Mouse (Mus musculus): ENCODE measurements around the gene Parn. TPM values are rescaled to one million over a fixed set of nuclear protein-coding genes. Genes with fewer than 3 reads are reported as not detected.

Gene Parn
- total and polyA plus RNA-seq, 3 experiments = 26.7 to 160 (median 38.2) TPM

DNA sequence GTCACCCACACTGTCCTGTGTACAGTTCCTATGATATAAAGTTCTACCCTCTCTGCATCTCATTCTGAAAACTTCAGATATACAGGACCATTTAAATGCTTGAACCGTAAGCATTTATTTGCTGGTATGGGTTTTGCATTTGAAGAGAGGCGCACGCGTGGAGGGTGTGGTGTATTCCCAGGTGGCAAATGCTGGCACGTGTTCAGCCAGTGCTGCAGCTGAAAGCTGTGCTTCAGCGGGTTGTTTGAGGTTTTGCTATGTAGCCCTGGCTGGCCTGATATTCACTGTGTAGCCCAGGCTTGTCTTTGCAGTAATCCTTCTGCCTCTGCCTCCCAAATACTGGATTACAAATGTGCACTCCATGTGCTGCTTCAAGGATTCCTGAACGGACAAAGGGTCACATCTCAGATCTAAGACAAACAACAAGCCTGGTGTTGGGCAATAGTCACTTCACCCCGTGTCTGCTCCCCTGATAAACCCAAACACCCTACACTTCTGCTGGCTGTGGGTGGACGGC is 111.0 kb downstream of the Parn start:
- Histone ChIP-seq H3K4me1 (ENCODE audit: control insufficient read depth in 1 of 2, insufficient read depth in 2 of 2, low read length in 2 of 2) (no peaks in the 10 kb centered on the region), H3K9me3 (replicated peaks; ENCODE audit: insufficient read depth, low read length) (no peaks in the 10 kb centered on the region), H3K79me2 (ENCODE audit: control insufficient read depth, insufficient read depth, low read length, poor library complexity) (no peaks in the 10 kb centered on the region; the same call in 1 of the 2 replicates), H3K4me3 (ENCODE audit: control insufficient read depth in 1 of 2, insufficient read depth in 1 of 2, low read depth in 2 of 2, low read length in 2 of 2) (no peak overlapping the region), H3K36me3 (ENCODE audit: control insufficient read depth in 1 of 2, insufficient read depth in 2 of 2, low read length in 2 of 2) (no peaks in the 10 kb centered on the region; a peak in 2 of 4 replicates), H3K27me3 (ENCODE audit: control insufficient read depth in 1 of 2, insufficient read depth in 2 of 2, low read length in 2 of 2) (no peaks in the 10 kb centered on the region), H3K9ac (ENCODE audit: control insufficient read depth, low read depth, low read length, poor library complexity, severe bottlenecking) (no peak overlapping the region), H3K27ac (ENCODE audit: control insufficient read depth, low read depth, low read length) (no peak overlapping the region)
- no peak for TF ChIP-seq GABPA (IDR thresholded peaks at IDR 0.05; ENCODE audit: low read depth, low read length)
- no peak for TF ChIP-seq TBP (IDR thresholded peaks at IDR 0.05; ENCODE audit: low read depth, low read length)
- no peak for TF ChIP-seq POLR2A (IDR thresholded peaks at IDR 0.05; ENCODE audit: control insufficient read depth in 1 of 2, insufficient read depth in 1 of 2, low read depth in 1 of 2, low read length in 2 of 2, poor library complexity in 1 of 2)
- TF ChIP-seq JUND (IDR thresholded peaks at IDR 0.05; ENCODE audit: low read depth, low read length) = no peak
- no peak for TF ChIP-seq GATA1 (IDR thresholded peaks at IDR 0.05; ENCODE audit: low read depth, low read length)
- TF ChIP-seq RCOR1 (IDR thresholded peaks at IDR 0.05; ENCODE audit: low read depth, low read length) = no peak
- TF ChIP-seq ETS1 (IDR thresholded peaks at IDR 0.05; ENCODE audit: low read depth, low read length) = no peak
- TF ChIP-seq TCF12 (IDR thresholded peaks at IDR 0.05; ENCODE audit: low read depth, low read length) = no peak
- TF ChIP-seq NRF1 (IDR thresholded peaks at IDR 0.05; ENCODE audit: insufficient read depth, low read depth, low read length, poor library complexity, severe bottlenecking) = no peak
- no peak for TF ChIP-seq USF2 (IDR thresholded peaks at IDR 0.05; ENCODE audit: borderline replicate concordance in 1 of 2, insufficient read depth in 1 of 2, low read depth in 1 of 2, low read length in 2 of 2)
- no peak for TF ChIP-seq HCFC1 (IDR thresholded peaks at IDR 0.05; ENCODE audit: low read depth, low read length)
- no peak for TF ChIP-seq E2F4 (IDR thresholded peaks at IDR 0.05; ENCODE audit: borderline replicate concordance, low read depth, low read length)
- no peak for DNase-seq (ENCODE audit: low read depth, low spot score)

DNA sequence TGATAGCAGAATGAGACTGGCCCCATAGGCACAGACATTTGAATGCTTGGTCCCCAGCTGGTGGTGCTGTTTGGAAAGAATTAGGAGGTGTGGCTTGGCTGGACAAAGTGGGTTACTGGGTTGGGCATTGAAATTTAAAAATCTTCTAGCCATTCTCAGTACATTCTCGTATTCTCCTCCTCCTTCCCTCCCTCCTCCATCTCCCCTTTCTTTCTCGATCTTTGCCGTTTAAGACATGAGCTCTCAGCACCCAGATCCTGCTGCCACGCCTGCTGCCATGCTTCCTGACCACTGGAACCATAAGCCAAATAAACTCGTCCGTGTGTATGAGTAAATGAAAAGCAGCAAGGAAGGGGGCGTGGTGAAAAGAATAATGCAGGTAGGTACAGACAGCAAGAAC is 111.5 kb downstream of the Parn start:
- no peak for DNase-seq (ENCODE audit: low read depth, low spot score)
- Histone ChIP-seq H3K4me1 (ENCODE audit: control insufficient read depth in 1 of 2, insufficient read depth in 2 of 2, low read length in 2 of 2) (no peaks in the 10 kb centered on the region), H3K36me3 (ENCODE audit: control insufficient read depth in 1 of 2, insufficient read depth in 2 of 2, low read length in 2 of 2) (no peaks in the 10 kb centered on the region; a peak in 2 of 4 replicates), H3K4me3 (ENCODE audit: control insufficient read depth in 1 of 2, insufficient read depth in 1 of 2, low read depth in 2 of 2, low read length in 2 of 2) (no peak overlapping the region), H3K9me3 (replicated peaks; ENCODE audit: insufficient read depth, low read length) (no peaks in the 10 kb centered on the region), H3K27me3 (ENCODE audit: control insufficient read depth in 1 of 2, insufficient read depth in 2 of 2, low read length in 2 of 2) (no peaks in the 10 kb centered on the region), H3K79me2 (ENCODE audit: control insufficient read depth, insufficient read depth, low read length, poor library complexity) (no peaks in the 10 kb centered on the region; the same call in 1 of the 2 replicates), H3K9ac (ENCODE audit: control insufficient read depth, low read depth, low read length, poor library complexity, severe bottlenecking) (no peak overlapping the region), H3K27ac (ENCODE audit: control insufficient read depth, low read depth, low read length) (no peak overlapping the region)
- TF ChIP-seq NRF1 (IDR thresholded peaks at IDR 0.05; ENCODE audit: insufficient read depth, low read depth, low read length, poor library complexity, severe bottlenecking) = no peak
- TF ChIP-seq ZMIZ1 (IDR thresholded peaks at IDR 0.05; ENCODE audit: low read depth, low read length) = no peak
- TF ChIP-seq RAD21 (IDR thresholded peaks at IDR 0.05; ENCODE audit: low read depth, low read length) = no peak
- no peak for TF ChIP-seq CHD1 (IDR thresholded peaks at IDR 0.05; ENCODE audit: low read depth, low read length)
- no peak for TF ChIP-seq SMC3 (IDR thresholded peaks at IDR 0.05; ENCODE audit: low read depth, low read length)
- no peak for TF ChIP-seq GABPA (IDR thresholded peaks at IDR 0.05; ENCODE audit: low read depth, low read length)
- TF ChIP-seq EP300 (IDR thresholded peaks at IDR 0.05; ENCODE audit: low read depth in 1 of 2, low read length in 2 of 2) = no peak
- TF ChIP-seq NELFE (IDR thresholded peaks at IDR 0.05; ENCODE audit: low read depth, low read length) = no peak
- no peak for TF ChIP-seq MAX (IDR thresholded peaks at IDR 0.05; ENCODE audit: low read length)
- no peak for TF ChIP-seq CTCF (IDR thresholded peaks at IDR 0.05 in 2 of 3, conservative IDR thresholded peaks at IDR 0.05 in 1 of 3; ENCODE audit: control insufficient read depth in 1 of 3, insufficient read depth in 1 of 3, low read depth in 2 of 3, low read length in 3 of 3, poor library complexity in 1 of 3, severe bottlenecking in 1 of 3)
- TF ChIP-seq ZNF384 (IDR thresholded peaks at IDR 0.05; ENCODE audit: low read depth, low read length) = no peak
- no peak for TF ChIP-seq POLR2AphosphoS2 (IDR thresholded peaks at IDR 0.05; ENCODE audit: low read length)
- no peak for TF ChIP-seq MEF2A (IDR thresholded peaks at IDR 0.05; ENCODE audit: extremely low read depth, insufficient replicate concordance, low read depth, low read length, poor library complexity, severe bottlenecking)
- no peak for TF ChIP-seq USF1 (IDR thresholded peaks at IDR 0.05; ENCODE audit: low read depth, low read length)
- TF ChIP-seq GATA1 (IDR thresholded peaks at IDR 0.05; ENCODE audit: low read depth, low read length) = no peak

Measured in MEL (cell line).